Mouse (Mus musculus) cerebral cortex, adult 2 months (tissue): ENCODE data around the gene Trpm3.

Experiments
- WGBS: fragments of 180-500 bp; shearing (Covaris S2); methylation state at CpG from one replicate; pipeline ENCODE4 v1.1.7; 2018; 5-methylcytosine and 5-hydroxymethylcytosine counted together

The Trpm3 gene

DNA sequence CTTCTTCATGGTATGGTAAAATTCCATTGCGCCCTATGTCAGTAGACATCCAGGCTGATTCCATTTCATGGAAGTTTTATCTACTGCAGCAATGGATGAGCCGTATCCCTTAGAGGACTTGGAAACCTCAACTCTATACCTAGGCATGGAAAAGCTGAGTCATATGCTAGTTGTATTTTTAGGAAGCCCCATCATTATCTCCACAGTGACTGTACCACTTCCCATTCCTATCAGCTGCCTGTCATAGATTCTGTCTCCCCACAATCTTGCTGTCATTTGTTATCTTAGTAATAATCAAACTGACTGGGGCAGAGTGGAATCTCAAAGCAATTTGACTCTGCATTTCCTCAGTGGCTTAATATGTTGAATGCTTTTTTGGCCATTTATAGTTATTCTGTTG, 169.2 kb downstream of the Trpm3 start:
- 77% methylated on average over 2 of the region's 2 CpGs for WGBS

DNA sequence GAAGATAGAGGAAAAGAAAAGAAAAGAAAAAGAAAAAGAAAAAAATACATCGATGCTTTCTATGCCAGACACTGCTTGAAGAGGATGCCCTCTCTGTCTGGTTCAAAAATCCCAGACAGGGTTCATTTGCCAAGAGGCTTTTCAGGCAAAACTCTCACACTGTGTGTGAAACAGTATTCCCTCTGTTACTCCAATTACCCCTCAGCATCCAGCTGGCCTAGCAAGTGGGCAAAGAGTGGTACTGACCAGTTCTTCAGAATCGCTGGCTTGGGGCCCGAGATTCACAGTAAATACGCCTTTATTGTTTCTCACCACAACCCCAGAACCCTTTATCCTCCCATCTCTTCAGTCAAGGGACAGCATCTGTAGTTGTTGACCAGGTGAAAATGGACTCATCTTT, 178.5 kb downstream of the Trpm3 start:
- 70% methylated on average over 4 of the region's 4 CpGs for WGBS

DNA sequence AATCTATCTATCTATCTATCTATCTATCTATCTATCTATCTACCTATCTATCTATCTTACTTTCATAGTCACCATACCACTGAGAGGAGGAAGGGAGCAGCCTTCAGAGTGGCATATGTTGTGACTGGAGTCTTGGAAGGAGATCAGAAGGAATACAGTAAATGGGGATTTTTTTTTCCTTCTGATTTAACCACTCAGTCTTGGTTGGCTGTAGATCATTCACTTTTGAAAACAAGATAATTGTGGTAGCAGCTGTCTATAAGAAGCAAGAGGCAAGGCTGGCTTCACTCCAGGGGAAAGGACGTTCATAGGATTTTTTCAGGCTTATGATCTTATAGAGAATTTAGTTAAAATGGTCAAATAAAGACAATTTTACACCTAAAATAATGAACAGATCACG, 188.0 kb downstream of the Trpm3 start:
- 52% methylated on average over 2 of the region's 2 CpGs for WGBS

DNA sequence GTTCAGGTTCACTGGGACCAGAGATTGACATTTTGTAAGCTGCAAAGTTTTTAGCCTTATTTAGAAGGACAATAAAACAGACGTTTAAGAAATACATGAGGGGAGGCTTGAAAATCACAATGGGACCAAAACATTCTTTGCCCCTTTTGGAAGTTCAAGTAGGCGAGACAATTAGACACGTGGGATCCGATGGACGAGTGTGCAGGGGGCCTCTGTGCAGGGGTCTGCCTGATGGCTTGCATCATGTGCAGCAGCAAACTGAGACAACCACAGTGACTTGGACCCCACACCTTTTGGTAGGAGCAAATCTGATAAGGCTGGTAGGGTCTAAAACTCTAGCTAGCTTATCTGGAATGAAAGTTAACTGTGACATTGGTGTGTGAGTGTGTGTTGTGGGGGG, 188.4 kb downstream of the Trpm3 start:
- 49% methylated on average over 5 of the region's 5 CpGs for whole genome bisulfite sequencing

DNA sequence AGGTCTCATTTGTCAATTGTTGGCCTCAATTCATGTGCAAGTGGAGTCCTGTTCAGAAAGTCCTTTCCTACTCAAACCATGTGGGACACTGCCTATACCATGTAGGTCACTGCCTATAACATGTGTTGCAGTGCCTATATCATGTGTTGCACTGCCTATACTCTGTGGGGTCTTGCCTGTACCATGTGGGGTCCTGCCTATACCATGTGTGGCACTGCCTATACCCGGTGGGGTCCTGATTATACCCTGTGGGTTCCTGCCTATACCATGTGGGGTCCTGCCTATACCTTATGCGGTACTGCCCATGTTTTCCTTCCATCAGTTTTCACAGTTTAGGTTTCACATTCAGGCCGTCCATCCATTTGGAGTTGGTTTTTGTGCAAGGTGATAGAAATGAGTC, 197.4 kb downstream of the Trpm3 start:
- 93% methylated on average over 3 of the region's 3 CpGs for WGBS

DNA sequence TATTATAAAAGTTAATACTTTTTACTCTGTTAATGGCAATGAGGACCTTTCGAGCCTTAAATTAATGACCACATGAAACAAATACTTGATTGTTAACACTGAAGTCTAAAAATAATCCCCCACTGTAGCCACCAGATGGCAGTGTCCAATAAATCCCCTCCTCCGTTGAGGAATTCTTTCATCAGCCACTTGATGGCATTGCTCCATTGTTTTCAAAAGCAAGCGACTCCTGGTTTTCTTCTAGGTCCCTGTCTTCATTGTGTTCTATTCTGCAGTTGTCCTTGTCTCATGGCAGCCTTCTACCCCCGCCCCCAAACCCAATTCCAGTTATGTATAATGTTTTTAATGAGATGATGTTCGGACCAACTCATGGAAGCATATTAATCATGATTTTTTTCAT, 198.6 kb downstream of the Trpm3 start:
- 10% methylated on average over 5 of the region's 5 CpGs for WGBS

DNA sequence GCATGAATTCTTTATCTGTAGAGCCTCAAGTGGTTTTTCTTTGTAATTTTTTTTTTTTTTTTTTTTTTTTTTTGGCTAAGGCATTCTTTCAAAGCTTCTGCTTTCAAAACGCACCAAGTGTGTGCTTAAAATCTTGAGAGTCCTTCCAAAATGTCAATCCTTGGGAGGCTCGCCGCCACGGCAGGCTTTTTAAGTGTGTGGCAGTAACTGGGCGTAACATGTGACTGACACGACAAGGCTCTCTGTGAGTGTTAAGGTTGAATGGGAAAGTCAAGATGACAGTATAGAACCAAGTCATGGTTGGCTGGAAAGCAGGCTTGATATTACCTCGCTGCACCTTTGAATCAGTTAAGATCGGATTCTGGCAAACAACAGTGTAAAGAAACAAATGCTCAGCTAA, 200.1 kb downstream of the Trpm3 start:
- 65% methylated on average over 8 of the region's 8 CpGs for WGBS

DNA sequence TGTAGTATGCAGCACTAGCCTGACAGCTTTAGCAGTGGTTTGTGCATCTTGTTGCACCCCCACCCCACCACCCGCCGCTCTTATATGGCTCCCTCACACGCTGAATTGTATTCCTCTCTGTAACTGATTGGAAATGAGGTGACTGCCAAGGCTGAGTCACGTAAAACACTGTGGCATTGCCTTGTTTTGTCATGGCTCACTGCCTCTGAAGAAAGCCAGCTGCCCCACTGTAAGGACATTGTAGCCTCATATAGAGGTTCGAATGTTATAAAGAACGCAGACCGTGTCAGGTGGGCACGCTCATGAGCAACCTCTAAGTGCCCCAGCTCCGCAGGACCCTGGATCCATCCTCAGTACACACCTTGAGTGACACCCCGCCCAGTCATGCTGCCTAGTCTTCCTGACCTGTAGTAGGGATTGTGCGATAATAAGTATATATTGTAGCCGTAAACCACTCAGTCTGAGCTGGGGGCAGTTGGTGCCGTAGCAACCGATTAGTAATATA, 215.2 kb downstream of the Trpm3 start:
- WGBS = 45% methylated on average over 14 of the region's 14 CpGs

DNA sequence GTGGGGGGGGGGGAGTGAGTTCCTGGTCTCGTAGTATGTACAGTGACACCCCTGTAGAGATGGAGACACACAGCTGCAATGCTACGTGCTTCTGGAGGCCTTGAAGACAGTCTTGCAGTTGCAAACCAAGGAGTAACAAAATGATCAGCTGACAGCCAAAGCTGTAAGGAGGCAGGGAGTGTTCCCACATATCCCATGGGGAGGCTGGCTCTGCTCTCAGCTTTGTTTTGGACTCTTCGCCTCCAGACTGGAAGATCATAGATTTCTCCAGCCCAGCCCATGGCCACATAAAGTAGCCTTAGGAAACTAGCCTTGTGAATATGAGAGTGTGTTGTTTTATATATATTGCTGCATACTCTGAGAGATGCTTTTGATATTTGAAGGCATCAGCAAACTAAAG, 248.0 kb downstream of the Trpm3 start:
- 83% methylated on average over 3 of the region's 3 CpGs for WGBS

DNA sequence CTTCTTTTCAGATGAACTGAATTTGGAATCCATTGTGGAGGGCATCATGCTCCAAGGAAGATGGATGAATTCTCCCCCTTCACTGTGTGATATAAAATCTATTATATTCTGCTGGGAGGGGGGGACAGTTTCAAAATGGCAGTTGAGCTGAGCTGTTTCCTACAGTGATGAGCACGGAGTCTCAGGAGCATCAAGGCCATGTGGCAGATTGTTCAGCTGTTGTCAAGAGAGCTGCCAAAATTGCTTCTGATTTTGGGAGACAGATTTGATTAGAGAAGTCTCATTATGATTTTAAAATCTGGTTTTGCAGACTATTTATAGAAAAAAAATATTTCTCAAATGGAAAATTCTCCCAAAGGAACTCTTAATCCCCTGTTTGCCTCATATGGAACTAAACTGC, 255.9 kb downstream of the Trpm3 start:
- 89% methylated on average over 1 of the region's 1 CpGs for WGBS

DNA sequence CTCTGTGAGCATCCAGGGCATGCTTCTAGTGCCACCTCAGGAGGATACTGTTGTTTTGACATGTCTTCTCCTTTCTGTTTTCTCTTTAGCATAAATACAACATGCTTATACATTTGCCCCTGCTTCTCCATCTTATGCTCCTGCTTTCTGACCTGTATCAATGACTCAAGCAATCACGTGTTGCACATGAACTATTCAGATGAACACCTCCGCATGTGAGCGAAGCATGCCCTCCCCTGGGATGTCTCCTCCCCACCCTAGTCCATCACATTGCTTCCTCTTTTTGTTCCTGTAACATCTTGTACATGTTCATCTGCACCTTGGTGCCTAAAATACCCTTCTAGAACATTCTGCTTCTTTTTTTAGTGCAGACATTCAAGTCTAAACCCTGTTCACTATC, 265.2 kb downstream of the Trpm3 start:
- WGBS = 76% methylated on average over 3 of the region's 3 CpGs

DNA sequence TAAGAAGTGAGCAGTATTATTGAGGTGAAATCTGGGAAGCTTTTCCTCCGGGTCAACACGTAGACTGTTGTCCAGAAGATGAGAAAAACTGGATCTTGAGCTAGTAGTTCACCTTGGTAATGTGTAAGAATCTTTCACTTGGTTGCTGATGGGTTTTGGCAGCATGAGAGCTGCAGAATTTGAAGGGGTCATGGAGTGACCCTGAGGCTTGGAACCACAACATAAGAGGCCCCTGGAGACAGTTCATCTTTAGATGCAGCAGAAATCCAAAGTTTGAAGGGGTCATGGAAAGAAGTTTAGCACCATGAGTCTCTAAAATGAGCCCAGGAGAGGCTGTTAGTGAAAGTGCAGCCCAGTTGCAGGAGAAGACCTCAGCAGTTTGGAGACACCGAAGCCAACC, 279.4 kb downstream of the Trpm3 start:
- WGBS = 89% methylated on average over 3 of the region's 3 CpGs

DNA sequence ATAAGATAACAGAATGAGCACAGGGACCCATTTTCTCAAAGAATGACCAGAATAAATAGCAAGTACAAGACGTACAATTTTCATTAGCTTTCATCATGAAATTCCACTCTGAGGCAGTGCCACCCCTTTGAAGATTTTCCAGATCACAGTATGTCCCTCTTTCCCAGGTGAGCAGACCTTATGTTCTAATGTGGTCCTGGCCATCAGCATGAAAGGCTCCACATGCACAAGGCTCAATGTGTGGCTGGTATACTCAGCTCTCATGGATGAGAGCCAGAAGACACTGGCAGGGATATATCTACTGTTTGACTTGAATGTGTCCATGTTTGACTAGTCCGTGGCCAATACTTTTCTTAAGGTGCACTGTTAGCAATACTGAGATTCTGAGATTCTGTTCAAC, 298.4 kb downstream of the Trpm3 start:
- WGBS = 88% methylated on average over 2 of the region's 2 CpGs

DNA sequence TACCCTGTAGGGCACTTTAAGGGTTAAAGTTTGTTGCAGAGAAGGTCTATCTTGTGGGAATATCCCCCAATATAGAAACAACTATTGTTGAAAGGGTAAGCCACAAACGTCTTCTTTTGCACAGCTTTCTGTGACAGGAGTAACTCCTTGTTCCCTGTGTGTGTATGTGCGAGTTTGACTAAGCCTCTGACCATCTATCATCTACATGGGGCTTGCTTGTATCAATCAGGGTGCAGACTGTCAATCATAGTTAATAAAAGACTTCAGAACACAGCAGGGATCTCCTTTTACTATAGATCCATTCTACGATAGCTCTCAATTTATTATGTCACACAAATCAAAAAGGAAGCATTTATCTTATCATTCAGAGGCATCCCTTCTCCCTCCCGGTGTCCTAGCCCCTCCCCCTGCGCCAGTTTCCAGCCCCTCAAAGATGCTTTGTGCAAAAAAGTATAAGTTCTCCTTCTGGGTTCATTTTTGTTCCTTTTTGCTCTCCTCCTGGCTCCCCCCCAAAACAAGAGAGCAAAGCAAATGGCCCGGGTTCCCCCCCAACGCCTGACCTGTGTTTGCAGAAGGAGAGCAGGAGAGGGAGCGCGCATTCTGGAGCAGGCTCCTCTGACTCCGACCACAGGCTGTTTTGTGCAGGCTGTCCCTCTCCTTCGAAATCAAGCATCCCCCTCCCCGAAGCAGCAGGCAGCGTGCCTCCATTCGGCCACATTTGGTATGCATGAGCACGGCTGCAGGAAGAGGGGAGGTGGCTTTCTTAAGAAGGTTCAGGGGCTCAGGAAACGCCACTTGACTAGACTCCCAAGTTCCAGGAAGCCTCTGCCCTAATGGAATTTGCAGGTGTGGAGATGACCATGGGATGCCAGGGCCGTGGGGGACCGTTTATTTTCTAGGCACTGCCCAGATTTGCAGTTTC, 308.8 kb downstream of the Trpm3 start:
- WGBS = 4% methylated on average over 18 of the region's 18 CpGs

DNA sequence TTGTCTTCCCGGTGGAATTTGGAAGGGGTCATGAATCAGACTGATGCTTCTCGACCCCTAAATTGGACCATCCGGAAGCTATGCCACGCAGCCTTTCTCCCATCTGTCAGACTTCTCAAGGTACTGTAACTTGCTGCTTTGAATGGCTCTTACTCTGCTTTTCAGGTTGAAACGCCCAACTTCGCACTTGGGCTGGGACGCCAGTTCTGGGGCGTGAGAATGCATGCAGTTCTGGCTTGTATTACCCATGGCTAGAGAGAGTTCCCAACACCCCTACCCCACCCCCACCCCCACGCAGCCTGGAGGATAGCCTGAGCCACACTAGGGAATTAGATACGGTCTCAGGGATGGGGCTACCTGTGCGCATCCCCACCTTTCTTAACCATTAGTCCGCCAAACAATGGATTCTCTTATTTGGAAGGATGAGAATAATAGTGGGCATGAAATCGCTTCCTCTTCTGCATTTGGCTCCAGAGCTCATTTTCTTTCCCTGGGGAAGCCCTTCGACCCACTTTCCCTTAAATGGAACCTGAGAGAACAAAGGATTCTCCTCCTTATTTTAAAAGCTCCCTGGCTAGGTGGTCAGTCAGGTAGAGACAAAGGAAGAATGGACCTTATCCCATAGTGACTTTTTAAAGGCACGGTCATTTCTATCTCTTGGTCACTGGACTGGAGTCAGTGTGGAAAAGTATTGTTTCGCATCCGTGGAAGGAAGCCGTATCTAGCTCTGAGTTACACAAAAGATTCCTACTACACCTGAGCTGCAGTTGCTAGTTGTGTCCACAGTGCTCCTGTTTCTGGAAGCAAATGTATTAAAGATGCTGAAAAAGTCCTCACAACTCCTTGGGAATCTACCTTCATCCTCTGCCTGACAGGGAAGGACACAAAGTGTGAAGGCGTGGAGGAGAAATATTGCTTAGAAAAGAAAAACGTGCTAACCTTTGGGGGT, 309.8 kb downstream of the Trpm3 start:
- 18% methylated on average over 20 of the region's 20 CpGs for WGBS

DNA sequence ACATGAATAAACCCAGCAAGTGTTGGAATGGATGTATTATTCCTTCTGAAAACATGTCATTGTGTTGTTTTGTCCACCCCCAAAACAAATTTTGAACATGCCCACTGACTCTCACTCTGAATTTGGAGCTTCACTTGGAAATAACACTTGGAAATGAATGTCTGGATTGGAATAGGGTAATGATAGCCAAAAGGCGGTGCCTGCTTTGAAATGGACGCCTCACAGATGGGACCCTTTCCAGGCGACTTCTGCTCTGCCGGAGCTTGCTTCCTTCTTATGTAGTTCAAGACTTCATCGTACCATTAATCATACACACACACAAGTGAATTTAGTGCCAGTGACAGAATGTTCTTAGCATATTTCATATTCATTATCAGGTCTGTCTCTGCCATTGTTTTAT, 312.4 kb downstream of the Trpm3 start:
- 53% methylated on average over 5 of the region's 5 CpGs for WGBS

DNA sequence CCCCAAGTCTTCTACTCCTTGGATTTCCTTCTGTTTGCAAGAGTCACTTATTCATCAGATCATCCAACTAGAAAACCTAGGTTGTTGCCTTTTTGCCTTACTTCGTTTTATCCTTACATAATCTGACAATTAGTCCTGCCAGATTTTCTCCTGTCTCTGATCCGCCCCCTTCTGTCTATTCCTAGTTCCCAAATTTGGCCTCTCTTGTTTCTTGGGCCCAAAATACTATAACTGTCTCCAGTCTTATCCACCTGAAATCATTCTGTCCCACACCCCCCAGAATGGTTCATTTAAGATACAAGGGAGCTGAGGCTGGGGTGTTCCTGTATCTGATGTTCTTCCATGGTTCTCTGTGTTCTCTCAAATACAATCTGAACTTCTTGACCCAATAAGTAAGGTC, 318.1 kb downstream of the Trpm3 start:
- 43% methylated on average over 2 of the region's 2 CpGs for WGBS

DNA sequence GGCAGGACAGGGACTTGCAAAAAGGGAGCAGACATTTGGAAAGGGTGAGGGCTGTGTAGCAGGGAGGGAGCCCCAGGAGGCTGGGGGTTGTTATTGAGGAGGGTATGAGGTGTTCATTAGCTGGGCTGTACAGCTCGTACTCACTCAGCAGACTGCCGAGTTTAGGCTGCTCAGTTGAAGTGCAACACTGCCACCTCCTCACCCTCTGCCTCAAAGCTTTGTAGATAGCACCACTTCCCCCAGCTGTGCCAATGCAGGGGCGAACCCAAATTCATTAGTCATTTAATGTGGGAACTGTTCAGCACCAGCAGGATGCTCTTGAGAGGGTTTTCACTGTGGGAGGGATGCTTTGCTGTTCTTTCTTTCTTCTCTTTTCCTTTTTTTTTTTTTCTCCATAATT, 324.7 kb downstream of the Trpm3 start:
- WGBS = 30% methylated on average over 3 of the region's 3 CpGs

DNA sequence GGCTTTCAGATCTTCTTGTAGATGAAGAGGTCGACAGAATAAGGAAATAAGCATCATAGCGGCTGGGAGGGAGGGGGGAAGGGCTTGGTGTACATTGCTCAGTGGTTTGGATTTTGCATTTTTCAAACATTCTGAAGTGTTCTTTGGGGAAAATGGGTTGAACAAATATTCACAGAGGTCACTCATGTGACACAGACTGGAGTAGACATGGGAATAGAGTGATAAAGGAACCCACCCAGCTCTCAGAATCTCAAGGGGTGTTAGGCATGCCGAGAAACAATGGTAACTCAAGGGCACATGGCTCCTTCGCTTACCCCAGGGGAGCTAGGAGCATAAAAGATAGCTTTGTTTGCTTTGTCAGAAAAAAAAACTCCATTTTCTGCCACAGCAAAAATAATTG, 330.8 kb downstream of the Trpm3 start:
- WGBS = 72% methylated on average over 4 of the region's 4 CpGs

DNA sequence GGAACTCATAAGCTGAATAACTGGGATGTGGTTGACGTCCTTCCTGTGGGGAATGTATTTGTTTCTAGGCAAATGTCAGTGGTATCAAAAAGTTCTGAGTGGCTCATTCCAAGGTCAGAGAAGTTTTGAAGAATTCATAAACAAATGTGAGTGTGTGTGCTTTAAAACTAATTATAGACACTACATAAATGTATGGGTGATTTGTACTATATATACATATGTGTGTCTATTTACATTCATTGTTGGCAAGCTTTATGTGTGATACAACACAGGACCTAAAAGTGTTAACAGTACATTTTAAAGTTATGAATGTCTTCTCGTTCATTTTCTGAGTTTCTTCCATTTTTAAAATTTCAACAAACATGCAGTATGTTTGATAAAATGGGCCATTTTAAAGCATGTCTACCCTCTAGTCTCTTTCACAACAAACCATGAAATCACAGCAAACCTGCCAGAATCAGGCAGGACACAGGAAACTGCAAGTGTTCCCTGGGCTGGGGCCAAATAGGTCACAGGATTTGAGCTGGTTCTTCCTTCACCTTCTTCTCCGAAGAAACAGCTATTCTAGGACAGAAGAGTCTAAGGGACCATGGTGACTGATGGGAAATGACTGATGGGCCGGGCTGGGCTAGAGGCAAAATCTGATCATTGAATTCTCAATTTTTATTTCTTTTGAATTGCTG, 334.3 kb downstream of the Trpm3 start:
- WGBS = 58% methylated on average over 4 of the region's 4 CpGs

DNA sequence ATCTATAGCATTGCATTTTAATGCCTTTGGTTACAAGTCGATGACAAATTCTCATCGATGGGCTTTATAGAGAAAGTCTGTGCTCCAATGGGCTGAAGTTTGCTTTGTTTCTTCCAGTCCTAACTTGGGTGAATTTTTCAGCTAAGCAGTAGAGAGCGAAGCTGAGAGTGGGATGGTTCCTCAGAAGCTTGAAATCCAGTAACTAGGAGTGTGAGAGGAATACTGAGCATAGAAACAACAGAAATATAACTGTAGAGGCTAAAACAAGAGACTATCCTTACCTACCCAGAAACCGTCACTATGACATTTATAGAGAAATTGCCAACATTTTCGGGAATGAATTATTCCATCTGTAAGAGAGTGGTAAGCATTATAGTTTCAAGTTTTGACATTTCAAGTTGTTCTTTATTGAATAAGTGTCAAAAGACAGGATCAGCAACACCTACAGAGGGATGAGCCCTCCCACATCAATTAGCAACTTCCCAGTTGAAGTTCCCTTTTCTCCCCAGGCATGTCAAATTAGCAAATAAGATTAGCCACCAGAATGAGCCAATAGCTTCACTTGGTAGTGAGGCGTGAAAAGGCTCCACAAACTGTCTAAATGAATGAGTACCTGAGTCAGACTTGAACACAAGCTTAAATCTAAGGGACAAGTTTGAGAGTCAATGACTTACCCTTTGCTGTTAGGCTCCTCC, 339.6 kb downstream of the Trpm3 start:
- 67% methylated on average over 6 of the region's 6 CpGs for WGBS
